Mouse (Mus musculus): ENCODE measurements around the gene Rce1. TPM values are rescaled to one million over a fixed set of nuclear protein-coding genes. Genes with fewer than 3 reads are reported as not detected.

The Rce1 gene
- polyA plus RNA-seq, 1 experiment from 2014 or later, result 52.5 TPM

DNA sequence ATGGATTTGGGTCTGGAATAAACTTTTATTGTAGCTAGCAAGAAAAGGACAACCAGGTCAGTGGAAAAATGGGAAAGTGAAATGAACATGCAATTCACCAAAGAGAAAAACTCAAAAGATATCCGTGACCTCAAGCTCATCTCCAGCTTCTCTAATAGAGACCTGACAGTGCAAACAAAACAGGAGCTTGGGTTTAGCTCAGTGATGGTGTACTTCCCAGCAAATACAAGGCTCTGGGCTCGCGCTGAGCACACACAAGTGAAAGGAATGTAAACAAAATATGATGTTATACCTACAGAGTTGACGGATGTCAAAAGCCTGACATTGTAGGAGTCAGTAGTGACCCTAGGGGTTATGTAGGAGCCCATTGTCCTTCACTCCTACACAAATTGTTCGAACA, 46.1 kb downstream of the Rce1 start:
- H3K9ac ChIP-seq (replicated peaks; ENCODE audit: low read depth), result no peak overlapping the region
- peaks cover 4% of the 10 kb centered on the region; the same call in 1 of the 2 replicates for H3K4me1 ChIP-seq (ENCODE audit: insufficient read depth, low read depth, low read length)
- no peak overlapping the region for H3K4me3 ChIP-seq (ENCODE audit: low read depth, low read length)
- no peaks in the 10 kb centered on the region for H3K9me3 ChIP-seq (ENCODE audit: low read length)
- no peaks in the 10 kb centered on the region for H3K36me3 ChIP-seq (ENCODE audit: insufficient read depth, low read length)
- ATAC-seq, result no peak
- no peaks in the 10 kb centered on the region for H3K27me3 ChIP-seq (replicated peaks; ENCODE audit: insufficient read depth, low read length)
- DNase-seq (ENCODE audit: low spot score), result no peak
- TF ChIP-seq CTCF (IDR thresholded peaks at IDR 0.05), result no peak
- no peak for TF ChIP-seq EP300 (IDR thresholded peaks at IDR 0.05)
- WGBS, result 40% methylated on average over 5 of the region's 5 CpGs
- no peak overlapping the region for H3K27ac ChIP-seq (ENCODE audit: low read length)
- no peak overlapping the region for H3K4me2 ChIP-seq (replicated peaks; ENCODE audit: low read depth, low read length)

DNA sequence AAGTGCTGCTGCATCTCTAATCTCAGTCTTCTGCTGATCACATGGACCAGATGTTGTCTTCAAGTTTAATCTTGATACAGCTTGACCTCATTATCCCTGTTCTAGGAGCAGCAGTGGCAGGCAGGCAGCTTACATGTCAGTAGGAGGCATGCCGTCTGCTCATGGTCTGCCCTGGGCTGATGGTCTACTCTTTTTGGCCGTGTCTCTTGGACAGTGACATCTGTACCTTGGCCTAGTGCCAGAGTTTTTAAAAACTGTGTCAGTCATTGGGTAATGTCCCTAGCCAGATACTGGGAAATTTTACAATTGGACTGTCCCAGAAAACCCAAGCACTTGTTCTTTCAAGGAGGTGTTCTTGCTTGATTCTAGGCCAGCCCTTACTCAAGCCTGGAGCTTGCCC, 46.6 kb downstream of the Rce1 start:
- DNase-seq (ENCODE audit: low spot score) (peak; percentile 83), ATAC-seq (peak; percentile 93)
- no peaks in the 10 kb centered on the region for H3K27me3 ChIP-seq (replicated peaks; ENCODE audit: insufficient read depth, low read length)
- H3K27ac ChIP-seq (ENCODE audit: low read length), result no peak overlapping the region
- 25% methylated on average over 2 of the region's 2 CpGs for WGBS
- no peak overlapping the region for H3K9ac ChIP-seq (replicated peaks; ENCODE audit: low read depth)
- no peak overlapping the region for H3K4me3 ChIP-seq (ENCODE audit: low read depth, low read length)
- H3K4me1 ChIP-seq (ENCODE audit: insufficient read depth, low read depth, low read length), result peaks cover 4% of the 10 kb centered on the region; the same call in 1 of the 2 replicates
- TF ChIP-seq CTCF (IDR thresholded peaks at IDR 0.05) (no peak), EP300 (IDR thresholded peaks at IDR 0.05) (peak; percentile 60)
- no peaks in the 10 kb centered on the region for H3K9me3 ChIP-seq (ENCODE audit: low read length)
- no peaks in the 10 kb centered on the region for H3K36me3 ChIP-seq (ENCODE audit: insufficient read depth, low read length)
- no peak overlapping the region for H3K4me2 ChIP-seq (replicated peaks; ENCODE audit: low read depth, low read length)

DNA sequence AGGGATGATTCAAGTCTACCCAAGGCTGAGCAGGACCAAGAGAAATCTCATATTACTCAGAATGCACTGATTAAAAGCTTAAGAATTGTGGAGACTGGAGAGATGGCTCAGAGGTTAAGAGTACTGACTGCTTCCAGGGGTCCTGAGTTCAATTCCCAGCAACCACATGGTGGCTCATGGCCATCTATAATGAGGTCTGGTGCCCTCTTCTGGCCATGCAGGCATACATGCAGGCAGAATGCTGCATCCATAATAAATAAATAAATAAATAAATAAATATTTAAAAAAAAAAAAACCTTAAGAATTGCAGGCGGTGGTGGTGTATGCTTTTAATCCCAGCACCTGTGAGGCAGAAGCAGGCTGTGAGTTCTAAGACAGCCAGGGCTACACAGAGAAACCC, 52.2 kb downstream of the Rce1 start:
- Histone ChIP-seq H3K4me1 (ENCODE audit: insufficient read depth, low read depth, low read length) (no peaks in the 10 kb centered on the region), H3K9me3 (ENCODE audit: low read length) (no peaks in the 10 kb centered on the region), H3K27me3 (replicated peaks; ENCODE audit: insufficient read depth, low read length) (no peaks in the 10 kb centered on the region), H3K27ac (ENCODE audit: low read length) (0 out of 2 replicates have a peak overlapping the region, but pooled peaks have one; percentile 32), H3K4me3 (ENCODE audit: low read depth, low read length) (no peak overlapping the region), H3K4me2 (replicated peaks; ENCODE audit: low read depth, low read length) (no peak overlapping the region), H3K36me3 (ENCODE audit: insufficient read depth, low read length) (no peaks in the 10 kb centered on the region), H3K9ac (replicated peaks; ENCODE audit: low read depth) (no peak overlapping the region)
- TF ChIP-seq CTCF (IDR thresholded peaks at IDR 0.05), result peak; percentile 48; the same call in 1 of the 2 replicates
- no peak for TF ChIP-seq EP300 (IDR thresholded peaks at IDR 0.05)
- 76% methylated on average over 1 of the region's 1 CpGs for WGBS
- DNase-seq (ENCODE audit: low spot score), result no peak
- ATAC-seq, result no peak

Small RNAs within 50 kb of the gene (microRNA-seq; reads per million reads assigned to microRNA genes)
- 0.73 reads per million for gene Mir6986

Other genes starting within 250 kb of the Rce1 start
- gene Kdm2a, start 227.4 kb downstream of the Rce1 start, polyA plus RNA-seq (2015; fragmentation: Nextera tagmentation; extraction: Ambion mirVana), result 16.5 and 18.5 TPM in 2 replicates
- 25.0 and 25.1 TPM in 2 replicates for gene Rhod, start 186.2 kb downstream of the Rce1 start, polyA plus RNA-seq (2015; fragmentation: Nextera tagmentation; extraction: Ambion mirVana)
- 1.0 and 1.3 TPM in 2 replicates for gene Syt12, start 148.2 kb downstream of the Rce1 start, polyA plus RNA-seq (2015; fragmentation: Nextera tagmentation; extraction: Ambion mirVana)
- 0.12 and 0.20 TPM in 2 replicates for gene 2010003K11Rik, start 127.1 kb downstream of the Rce1 start, polyA plus RNA-seq (2015; fragmentation: Nextera tagmentation; extraction: Ambion mirVana)
- gene Pcx, start 115.2 kb downstream of the Rce1 start, polyA plus RNA-seq (2015; fragmentation: Nextera tagmentation; extraction: Ambion mirVana), result 38.6 and 40.9 TPM in 2 replicates
- gene Lrfn4, start 10.0 kb downstream of the Rce1 start, polyA plus RNA-seq (2015; fragmentation: Nextera tagmentation; extraction: Ambion mirVana), result 3.2 and 3.4 TPM in 2 replicates
- 0.71 and 1.4 TPM in 2 replicates for gene Gm960, start 73.0 kb upstream of the Rce1 start, polyA plus RNA-seq (2015; fragmentation: Nextera tagmentation; extraction: Ambion mirVana)
- 0.50 and 0.51 TPM in 2 replicates for gene Sptbn2, start 85.5 kb upstream of the Rce1 start, polyA plus RNA-seq (2015; fragmentation: Nextera tagmentation; extraction: Ambion mirVana)
- 23.4 and 26.8 TPM in 2 replicates for gene Rbm4b, start 130.9 kb upstream of the Rce1 start, polyA plus RNA-seq (2015; fragmentation: Nextera tagmentation; extraction: Ambion mirVana)
- gene Rbm4, start 168.3 kb upstream of the Rce1 start, polyA plus RNA-seq (2015; fragmentation: Nextera tagmentation; extraction: Ambion mirVana), result 28.6 and 29.4 TPM in 2 replicates
- gene Gm21992, start 186.0 kb upstream of the Rce1 start, polyA plus RNA-seq (2015; fragmentation: Nextera tagmentation; extraction: Ambion mirVana), result 13.9 and 19.7 TPM in 2 replicates
- gene Rbm14, start 186.0 kb upstream of the Rce1 start, polyA plus RNA-seq (2015; fragmentation: Nextera tagmentation; extraction: Ambion mirVana), result 24.3 and 25.1 TPM in 2 replicates
- 53.0 and 54.5 TPM in 2 replicates for gene Ccs, start 213.7 kb upstream of the Rce1 start, polyA plus RNA-seq (2015; fragmentation: Nextera tagmentation; extraction: Ambion mirVana)
- 0.51 and 0.62 TPM in 2 replicates for gene Ccdc87, start 213.7 kb upstream of the Rce1 start, polyA plus RNA-seq (2015; fragmentation: Nextera tagmentation; extraction: Ambion mirVana)
- gene Ctsf, start 229.5 kb upstream of the Rce1 start, polyA plus RNA-seq (2015; fragmentation: Nextera tagmentation; extraction: Ambion mirVana), result 34.2 and 35.2 TPM in 2 replicates